Mouse (Mus musculus): ENCODE measurements at regions not wholly inside any gene's neighbourhood (a gene's known extent, or its start where the extent isn't known, plus 50 kb on each side); places are given as distances from the start of the nearest gene placed in this dataset.

GRCm38 (mm10) chr1:122439358-122439757 is 871.6 kb upstream of the Ddx18 start:
- no peak overlapping the region for H3K4me2 ChIP-seq (ENCODE audit: low read depth, low read length)
- 53% methylated on average over 3 of the region's 3 CpGs for WGBS
- no peaks in the 10 kb centered on the region; the same call in 1 of the 2 replicates for H3K9me3 ChIP-seq (replicated peaks; ENCODE audit: control insufficient read depth, low read length)
- H3K9ac ChIP-seq (ENCODE audit: low read length) = no peak overlapping the region
- H3K36me3 ChIP-seq (ENCODE audit: control insufficient read depth, insufficient read depth) = no peaks in the 10 kb centered on the region
- H3K27ac ChIP-seq (ENCODE audit: low read length) = no peak overlapping the region
- no peak for ATAC-seq (replicated peaks; ENCODE audit: extremely low read depth, insufficient read depth, low FRiP score)
- no peak overlapping the region for H3K4me3 ChIP-seq (ENCODE audit: low read length)
- H3K4me1 ChIP-seq (ENCODE audit: control insufficient read depth, insufficient read depth, low read length) = no peaks in the 10 kb centered on the region
- no peaks in the 10 kb centered on the region for H3K27me3 ChIP-seq (ENCODE audit: control insufficient read depth, insufficient read depth, low read length)

- WGBS = 59% methylated on average over 2 of the region's 2 CpGs
- Histone ChIP-seq H3K4me1 (ENCODE audit: control insufficient read depth, insufficient read depth, low read length) (no peaks in the 10 kb centered on the region), H3K4me3 (ENCODE audit: low read length) (no peak overlapping the region), H3K9ac (ENCODE audit: low read length) (no peak overlapping the region), H3K27me3 (ENCODE audit: control insufficient read depth, insufficient read depth, low read length) (no peaks in the 10 kb centered on the region), H3K9me3 (replicated peaks; ENCODE audit: control insufficient read depth, low read length) (no peaks in the 10 kb centered on the region), H3K4me2 (ENCODE audit: low read depth, low read length) (no peak overlapping the region), H3K27ac (ENCODE audit: low read length) (no peak overlapping the region), H3K36me3 (ENCODE audit: control insufficient read depth, insufficient read depth) (no peaks in the 10 kb centered on the region)
- no peak for ATAC-seq (replicated peaks; ENCODE audit: extremely low read depth, insufficient read depth, low FRiP score)
Observed at GRCm38 (mm10) chr1:122423503-122423902, 855.7 kb upstream of the Ddx18 start.

- 83% methylated on average over 2 of the region's 2 CpGs for WGBS
- H3K4me1 ChIP-seq (ENCODE audit: control insufficient read depth, insufficient read depth, low read length) = no peaks in the 10 kb centered on the region
Observed at GRCm38 (mm10) chr1:122396342-122396741, 828.6 kb upstream of the Ddx18 start.

GRCm38 (mm10) chr1:122393660-122394355 is 826.0 kb upstream of the Ddx18 start:
- no peaks in the 10 kb centered on the region for H3K9me3 ChIP-seq (replicated peaks; ENCODE audit: control insufficient read depth, low read length)
- no peaks in the 10 kb centered on the region for H3K36me3 ChIP-seq (ENCODE audit: control insufficient read depth, insufficient read depth)
- H3K27me3 ChIP-seq (ENCODE audit: control insufficient read depth, insufficient read depth, low read length) = no peaks in the 10 kb centered on the region
- no peak overlapping the region for H3K4me3 ChIP-seq (ENCODE audit: low read length)
- H3K4me1 ChIP-seq (ENCODE audit: control insufficient read depth, insufficient read depth, low read length) = no peaks in the 10 kb centered on the region
- H3K27ac ChIP-seq (ENCODE audit: low read length) = no peak overlapping the region
- 67% methylated on average over 3 of the region's 3 CpGs for WGBS
- no peak for ATAC-seq (replicated peaks; ENCODE audit: extremely low read depth, insufficient read depth, low FRiP score)
- H3K9ac ChIP-seq (ENCODE audit: low read length) = no peak overlapping the region
- H3K4me2 ChIP-seq (ENCODE audit: low read depth, low read length) = no peak overlapping the region

More at GRCm38 (mm10) chr1:122396342-122396741, 828.6 kb upstream of the Ddx18 start:
- Histone ChIP-seq H3K4me3 (ENCODE audit: low read length) (no peak overlapping the region), H3K9ac (ENCODE audit: low read length) (no peak overlapping the region), H3K4me2 (ENCODE audit: low read depth, low read length) (no peak overlapping the region), H3K9me3 (replicated peaks; ENCODE audit: control insufficient read depth, low read length) (no peaks in the 10 kb centered on the region), H3K27ac (ENCODE audit: low read length) (no peak overlapping the region), H3K36me3 (ENCODE audit: control insufficient read depth, insufficient read depth) (no peaks in the 10 kb centered on the region), H3K27me3 (ENCODE audit: control insufficient read depth, insufficient read depth, low read length) (no peaks in the 10 kb centered on the region)
- ATAC-seq (replicated peaks; ENCODE audit: extremely low read depth, insufficient read depth, low FRiP score) = no peak

- Histone ChIP-seq H3K4me2 (ENCODE audit: low read depth, low read length) (no peak overlapping the region), H3K4me3 (ENCODE audit: low read length) (no peak overlapping the region), H3K27me3 (ENCODE audit: control insufficient read depth, insufficient read depth, low read length) (no peaks in the 10 kb centered on the region), H3K36me3 (ENCODE audit: control insufficient read depth, insufficient read depth) (no peaks in the 10 kb centered on the region), H3K27ac (ENCODE audit: low read length) (no peak overlapping the region), H3K9me3 (replicated peaks; ENCODE audit: control insufficient read depth, low read length) (no peaks in the 10 kb centered on the region; the same call in 1 of the 2 replicates), H3K4me1 (ENCODE audit: control insufficient read depth, insufficient read depth, low read length) (no peaks in the 10 kb centered on the region), H3K9ac (ENCODE audit: low read length) (no peak overlapping the region)
- 88% methylated on average over 16 of the region's 16 CpGs for WGBS
- peak; percentile 88; the same call in 1 of the 2 replicates for ATAC-seq (replicated peaks; ENCODE audit: extremely low read depth, insufficient read depth, low FRiP score)
Observed at GRCm38 (mm10) chr1:122357015-122357414, 789.2 kb upstream of the Ddx18 start.

- Histone ChIP-seq H3K36me3 (ENCODE audit: control insufficient read depth, insufficient read depth) (no peaks in the 10 kb centered on the region), H3K4me2 (ENCODE audit: low read depth, low read length) (no peak overlapping the region), H3K27me3 (ENCODE audit: control insufficient read depth, insufficient read depth, low read length) (no peaks in the 10 kb centered on the region), H3K4me1 (ENCODE audit: control insufficient read depth, insufficient read depth, low read length) (no peaks in the 10 kb centered on the region), H3K4me3 (ENCODE audit: low read length) (no peak overlapping the region), H3K27ac (ENCODE audit: low read length) (no peak overlapping the region), H3K9ac (ENCODE audit: low read length) (no peak overlapping the region), H3K9me3 (replicated peaks; ENCODE audit: control insufficient read depth, low read length) (no peaks in the 10 kb centered on the region; the same call in 1 of the 2 replicates)
- ATAC-seq (replicated peaks; ENCODE audit: extremely low read depth, insufficient read depth, low FRiP score) = no peak
Observed at GRCm38 (mm10) chr1:122351530-122351929, 783.7 kb upstream of the Ddx18 start.

GRCm38 (mm10) chr1:122333267-122333666 is 765.5 kb upstream of the Ddx18 start:
- Histone ChIP-seq H3K27me3 (ENCODE audit: control insufficient read depth, insufficient read depth, low read length) (no peaks in the 10 kb centered on the region), H3K36me3 (ENCODE audit: control insufficient read depth, insufficient read depth) (no peaks in the 10 kb centered on the region), H3K4me1 (ENCODE audit: control insufficient read depth, insufficient read depth, low read length) (no peaks in the 10 kb centered on the region), H3K9ac (ENCODE audit: low read length) (no peak overlapping the region), H3K4me2 (ENCODE audit: low read depth, low read length) (no peak overlapping the region), H3K27ac (ENCODE audit: low read length) (no peak overlapping the region), H3K4me3 (ENCODE audit: low read length) (no peak overlapping the region), H3K9me3 (replicated peaks; ENCODE audit: control insufficient read depth, low read length) (no peaks in the 10 kb centered on the region)
- ATAC-seq (replicated peaks; ENCODE audit: extremely low read depth, insufficient read depth, low FRiP score) = no peak
- 66% methylated on average over 6 of the region's 6 CpGs for WGBS

- H3K4me1 ChIP-seq (ENCODE audit: control insufficient read depth, insufficient read depth, low read length) = no peaks in the 10 kb centered on the region
- no peak overlapping the region for H3K4me2 ChIP-seq (ENCODE audit: low read depth, low read length)
- H3K4me3 ChIP-seq (ENCODE audit: low read length) = no peak overlapping the region
- no peaks in the 10 kb centered on the region for H3K9me3 ChIP-seq (replicated peaks; ENCODE audit: control insufficient read depth, low read length)
- ATAC-seq (replicated peaks; ENCODE audit: extremely low read depth, insufficient read depth, low FRiP score) = no peak
- H3K9ac ChIP-seq (ENCODE audit: low read length) = no peak overlapping the region
- no peaks in the 10 kb centered on the region for H3K36me3 ChIP-seq (ENCODE audit: control insufficient read depth, insufficient read depth)
- WGBS = 40% methylated on average over 1 of the region's 1 CpGs
- H3K27me3 ChIP-seq (ENCODE audit: control insufficient read depth, insufficient read depth, low read length) = no peaks in the 10 kb centered on the region
- no peak overlapping the region for H3K27ac ChIP-seq (ENCODE audit: low read length)
Observed at GRCm38 (mm10) chr1:122328276-122328675, 760.5 kb upstream of the Ddx18 start.
